In the genomic region with DNA sequence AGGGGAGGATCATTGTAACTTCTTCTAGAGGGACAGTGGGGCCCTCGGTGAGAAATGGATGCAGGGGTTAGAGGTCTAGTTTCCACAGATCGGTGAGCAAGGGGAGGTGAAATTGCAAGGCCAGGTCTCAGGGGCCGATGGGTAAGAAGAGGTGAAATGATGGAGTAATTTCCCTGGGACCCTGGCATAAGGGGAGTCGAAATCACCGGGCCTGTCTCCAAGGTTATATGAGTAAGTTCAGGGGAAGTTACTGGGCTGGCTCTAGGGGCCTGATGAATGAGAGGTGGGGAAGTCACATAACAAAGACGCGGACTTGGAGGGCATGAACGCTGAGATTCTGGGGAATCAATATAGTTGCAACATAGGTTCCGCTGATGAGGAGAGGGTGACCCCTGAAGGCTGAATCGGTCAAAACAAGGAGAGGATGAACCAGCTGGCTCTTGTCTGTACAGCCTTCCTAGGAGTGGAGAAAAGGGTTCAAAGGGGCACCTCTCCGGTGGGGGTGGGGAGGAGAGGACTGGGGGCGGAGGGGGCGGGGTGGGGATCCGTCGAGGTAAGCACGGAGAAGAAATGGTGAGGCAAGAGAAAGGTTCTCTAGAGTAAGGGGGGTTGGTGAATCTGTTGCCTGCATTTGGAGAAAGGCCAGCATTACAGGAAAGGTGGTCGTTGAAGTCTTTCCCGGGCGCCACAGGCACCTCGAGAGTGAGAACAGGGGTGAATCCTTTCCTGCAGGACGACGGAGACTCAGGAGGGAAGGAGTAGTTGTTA, we compare ENCODE assay signal across 8 mouse cellular contexts. TPM values are rescaled to one million over a fixed set of nuclear protein-coding genes. Genes with fewer than 3 reads are reported as not detected.
DNase-seq lines count a peak whose midpoint lies in the region; ATAC-seq and TF ChIP-seq lines count a peak whose summit lies in the region.

No protein-coding gene starts in this region.

- peak overlapping the region; percentile 84 for H3K27ac ChIP-seq in testis, adult 2 months (ENCODE audit: control insufficient read depth, insufficient read depth, low read depth, low read length)
- no peak overlapping the region for H3K27ac ChIP-seq in cerebellum, adult 2 months (ENCODE audit: insufficient read depth, low read length)
- peak overlapping the region; percentile 91 for H3K27ac ChIP-seq in forebrain, embryonic 16.5 days (ENCODE audit: low read length)
- H3K27ac ChIP-seq in intestine, postnatal 0 days (ENCODE audit: low read depth, low read length): peak overlapping the region; percentile 92
- peak overlapping the region; percentile 90 for H3K27ac ChIP-seq in neural tube, embryonic 13.5 days (replicated peaks)

- no peak for TF ChIP-seq CTCF in testis, adult 2 months (IDR thresholded peaks at IDR 0.05; ENCODE audit: control insufficient read depth, insufficient read depth, insufficient replicate concordance, low read depth, low read length)
- peak; percentile 38; the same call in 1 of the 2 replicates for TF ChIP-seq CTCF in cerebellum, adult 2 months (IDR thresholded peaks at IDR 0.05; ENCODE audit: borderline replicate concordance, insufficient read depth, low read depth, low read length)
- peak; percentile 73 for TF ChIP-seq CTCF in intestine, postnatal 0 days (IDR thresholded peaks at IDR 0.05; ENCODE audit: low read depth)
- peak; percentile 25; the same call in 1 of the 2 replicates for TF ChIP-seq CTCF in lung, adult 2 months (IDR thresholded peaks at IDR 0.05; ENCODE audit: insufficient read depth, low read length)

- WGBS in cerebellum, adult 2 months: 10% methylated on average over 22 of the region's 22 CpGs
- 10% methylated on average over 22 of the region's 22 CpGs for WGBS in forebrain, embryonic 16.5 days
- WGBS in intestine, postnatal 0 days: 7% methylated on average over 20 of the region's 22 CpGs
- WGBS in lung, adult 2 months: 8% methylated on average over 22 of the region's 22 CpGs
- WGBS in neural tube, embryonic 13.5 days: 7% methylated on average over 20 of the region's 22 CpGs

- peak; percentile 19 for ATAC-seq in forebrain, embryonic 16.5 days
- ATAC-seq in intestine, postnatal 0 days: peak; percentile 53
- ATAC-seq in neural tube, embryonic 13.5 days (ENCODE audit: low read depth): peak; percentile 52; the same call in 1 of the 2 replicates

- no peak for TF ChIP-seq POLR2A in testis, adult 2 months (IDR thresholded peaks at IDR 0.05; ENCODE audit: control insufficient read depth, low read depth, low read length)
- no peak for TF ChIP-seq POLR2A in cerebellum, adult 2 months (IDR thresholded peaks at IDR 0.05; ENCODE audit: borderline replicate concordance, insufficient read depth, low read length)
- no peak for TF ChIP-seq POLR2A in lung, adult 2 months (IDR thresholded peaks at IDR 0.05; ENCODE audit: borderline replicate concordance, extremely low read depth, low read depth, low read length)

- no peaks in the 10 kb centered on the region for H3K27me3 ChIP-seq in testis, adult 2 months (ENCODE audit: control insufficient read depth, insufficient read depth, low read length)
- no peaks in the 10 kb centered on the region for H3K27me3 ChIP-seq in cerebellum, adult 2 months (ENCODE audit: control insufficient read depth, insufficient read depth, low read length)
- H3K27me3 ChIP-seq in forebrain, embryonic 16.5 days (replicated peaks; ENCODE audit: control insufficient read depth, insufficient read depth, low read length): no peaks in the 10 kb centered on the region
- no peaks in the 10 kb centered on the region for H3K27me3 ChIP-seq in intestine, postnatal 0 days (replicated peaks; ENCODE audit: control insufficient read depth, insufficient read depth, low read length)
- no peaks in the 10 kb centered on the region for H3K27me3 ChIP-seq in neural tube, embryonic 13.5 days

- H3K4me2 ChIP-seq in forebrain, embryonic 16.5 days (ENCODE audit: low read length): peak overlapping the region; percentile 81
- H3K4me2 ChIP-seq in intestine, postnatal 0 days (replicated peaks; ENCODE audit: low read depth): peak overlapping the region; percentile 85
- H3K4me2 ChIP-seq in neural tube, embryonic 13.5 days: peak overlapping the region; percentile 73

- DNase-seq in testis, postnatal 14 days (ENCODE audit: low spot score): no peak
- peak; percentile 38 to 48 for DNase-seq in cerebellum, adult 2 months
- DNase-seq in lung, adult 2 months: peak; percentile 48
- no peak for DNase-seq in layer of hippocampus, adult 8-10 months (ENCODE audit: low spot score in 2 of 2)

- H3K9me3 ChIP-seq in forebrain, embryonic 16.5 days (ENCODE audit: control insufficient read depth, low read length): no peaks in the 10 kb centered on the region
- no peaks in the 10 kb centered on the region for H3K9me3 ChIP-seq in intestine, postnatal 0 days (ENCODE audit: control insufficient read depth)
- H3K9me3 ChIP-seq in neural tube, embryonic 13.5 days: no peaks in the 10 kb centered on the region

- H3K36me3 ChIP-seq in testis, adult 2 months (ENCODE audit: control insufficient read depth, insufficient read depth, low read length): no peaks in the 10 kb centered on the region
- no peaks in the 10 kb centered on the region for H3K36me3 ChIP-seq in forebrain, embryonic 16.5 days (ENCODE audit: control insufficient read depth, insufficient read depth)
- peaks cover 7% of the 10 kb centered on the region; the same call in 1 of the 2 replicates for H3K36me3 ChIP-seq in intestine, postnatal 0 days (ENCODE audit: control insufficient read depth, insufficient read depth)
- H3K36me3 ChIP-seq in neural tube, embryonic 13.5 days: peaks cover 7% of the 10 kb centered on the region; the same call in 1 of the 2 replicates

- H3K9ac ChIP-seq in forebrain, embryonic 16.5 days (replicated peaks; ENCODE audit: low read depth, low read length): peak overlapping the region; percentile 69
- peak overlapping the region; percentile 52; the same call in 1 of the 2 replicates for H3K9ac ChIP-seq in intestine, postnatal 0 days (ENCODE audit: low read depth, low read length)
- H3K9ac ChIP-seq in neural tube, embryonic 13.5 days: peak overlapping the region; percentile 68

- no peaks in the 10 kb centered on the region for H3K4me1 ChIP-seq in testis, adult 2 months (ENCODE audit: control insufficient read depth, insufficient read depth, low read length)
- no peaks in the 10 kb centered on the region for H3K4me1 ChIP-seq in cerebellum, adult 2 months (ENCODE audit: control insufficient read depth, insufficient read depth, low read length)
- peaks cover 13% of the 10 kb centered on the region for H3K4me1 ChIP-seq in forebrain, embryonic 16.5 days (replicated peaks; ENCODE audit: control insufficient read depth, insufficient read depth, low read length)
- no peaks in the 10 kb centered on the region for H3K4me1 ChIP-seq in intestine, postnatal 0 days (replicated peaks; ENCODE audit: control insufficient read depth, insufficient read depth, low read length)
- peaks cover 15% of the 10 kb centered on the region for H3K4me1 ChIP-seq in lung, adult 2 months (ENCODE audit: control insufficient read depth, insufficient read depth, low read length)
- peaks cover 19% of the 10 kb centered on the region for H3K4me1 ChIP-seq in neural tube, embryonic 13.5 days (replicated peaks)

- peak overlapping the region; percentile 91 for H3K4me3 ChIP-seq in testis, adult 2 months (ENCODE audit: control insufficient read depth, low read depth, low read length)
- peak overlapping the region; percentile 94 for H3K4me3 ChIP-seq in cerebellum, adult 2 months (replicated peaks; ENCODE audit: insufficient read depth, low read depth, low read length)
- peak overlapping the region; percentile 75 for H3K4me3 ChIP-seq in forebrain, embryonic 16.5 days (replicated peaks; ENCODE audit: low read length)
- H3K4me3 ChIP-seq in intestine, postnatal 0 days (ENCODE audit: low read depth, low read length): peak overlapping the region; percentile 61
- H3K4me3 ChIP-seq in lung, adult 2 months (replicated peaks; ENCODE audit: extremely low read depth, low read depth, low read length): peak overlapping the region; percentile 78
- peak overlapping the region; percentile 54 for H3K4me3 ChIP-seq in neural tube, embryonic 13.5 days

RNA-seq across cellular contexts. Expression of a gene that starts 1.0 kb away (rescaled TPM):
- polyA plus RNA-seq in testis, adult 2 months (2012; rRNA removed): 193 and 263 TPM in 2 replicates
- polyA plus RNA-seq in cerebellum, adult 2 months (2012; rRNA removed): 9.9 and 10.5 TPM in 2 replicates
- 13.2 and 13.4 TPM in 2 replicates for polyA plus RNA-seq in forebrain, embryonic 16.5 days (2015; fragmentation: Nextera tagmentation; extraction: Ambion mirVana)
- polyA plus RNA-seq in intestine, postnatal 0 days (2015; fragmentation: Nextera tagmentation; extraction: Ambion mirVana): 34.5 and 37.5 TPM in 2 replicates
- 14.3 and 22.8 TPM in 2 replicates for polyA plus RNA-seq in lung, adult 2 months (2012; rRNA removed)
- polyA plus RNA-seq in neural tube, embryonic 13.5 days (2015; fragmentation: Nextera tagmentation; extraction: Ambion mirVana): 13.7 and 17.2 TPM in 2 replicates
- total RNA-seq in layer of hippocampus, adult 8-10 months (2022): 10 to 100 TPM; 10.6 to 11.8 (median 11.7) TPM

RNA-seq across cellular contexts. Expression of a gene that starts 22.2 kb away (rescaled TPM):
- 108 and 112 TPM in 2 replicates for polyA plus RNA-seq in testis, adult 2 months (2012; rRNA removed)
- polyA plus RNA-seq in cerebellum, adult 2 months (2012; rRNA removed): 830 and 872 TPM in 2 replicates
- 409 and 411 TPM in 2 replicates for polyA plus RNA-seq in forebrain, embryonic 16.5 days (2015; fragmentation: Nextera tagmentation; extraction: Ambion mirVana)
- polyA plus RNA-seq in intestine, postnatal 0 days (2015; fragmentation: Nextera tagmentation; extraction: Ambion mirVana): 1,002 and 1,003 TPM in 2 replicates
- 60.7 and 113 TPM in 2 replicates for polyA plus RNA-seq in lung, adult 2 months (2012; rRNA removed)
- polyA plus RNA-seq in neural tube, embryonic 13.5 days (2015; fragmentation: Nextera tagmentation; extraction: Ambion mirVana): 484 and 500 TPM in 2 replicates
- total RNA-seq in layer of hippocampus, adult 8-10 months (2022): 100 to 1,000 TPM; 402 to 415 (median 406) TPM

RNA-seq across cellular contexts. Expression of a gene that starts 22.4 kb away (rescaled TPM):
- polyA plus RNA-seq in testis, adult 2 months (2012; rRNA removed): 122 and 128 TPM in 2 replicates
- 34.6 and 36.6 TPM in 2 replicates for polyA plus RNA-seq in cerebellum, adult 2 months (2012; rRNA removed)
- 67.0 and 71.0 TPM in 2 replicates for polyA plus RNA-seq in forebrain, embryonic 16.5 days (2015; fragmentation: Nextera tagmentation; extraction: Ambion mirVana)
- polyA plus RNA-seq in intestine, postnatal 0 days (2015; fragmentation: Nextera tagmentation; extraction: Ambion mirVana): 49.2 and 52.0 TPM in 2 replicates
- 61.5 and 62.1 TPM in 2 replicates for polyA plus RNA-seq in lung, adult 2 months (2012; rRNA removed)
- 70.9 and 72.9 TPM in 2 replicates for polyA plus RNA-seq in neural tube, embryonic 13.5 days (2015; fragmentation: Nextera tagmentation; extraction: Ambion mirVana)
- 10 to 100 TPM; 45.7 to 49.3 (median 47.9) TPM for total RNA-seq in layer of hippocampus, adult 8-10 months (2022)

RNA-seq across cellular contexts. Expression of a gene that starts 35.0 kb away (rescaled TPM):
- polyA plus RNA-seq in testis, adult 2 months (2012; rRNA removed): 31.6 and 32.2 TPM in 2 replicates
- polyA plus RNA-seq in cerebellum, adult 2 months (2012; rRNA removed): 61.8 TPM in 2 replicates
- polyA plus RNA-seq in forebrain, embryonic 16.5 days (2015; fragmentation: Nextera tagmentation; extraction: Ambion mirVana): 12.7 and 17.1 TPM in 2 replicates
- polyA plus RNA-seq in intestine, postnatal 0 days (2015; fragmentation: Nextera tagmentation; extraction: Ambion mirVana): 105 and 125 TPM in 2 replicates
- polyA plus RNA-seq in lung, adult 2 months (2012; rRNA removed): 24.5 and 31.7 TPM in 2 replicates
- 10.7 and 10.8 TPM in 2 replicates for polyA plus RNA-seq in neural tube, embryonic 13.5 days (2015; fragmentation: Nextera tagmentation; extraction: Ambion mirVana)
- total RNA-seq in layer of hippocampus, adult 8-10 months (2022): 100 to 1,000 TPM; 125 to 145 (median 136) TPM

Comparison
In these comparisons a context has a peak if more than half of its experiments do, and no peak if none do; other contexts are left out.
1. DNase-seq: peak in cerebellum, adult 2 months (2 of 2) and lung, adult 2 months (single experiment); none in testis, postnatal 14 days (single experiment) and layer of hippocampus, adult 8-10 months (0 of 2).
2. Peak in every context shown above with its lines, with median percentiles within 50 percentile points of each other: H3K4me3 ChIP-seq, ATAC-seq, H3K4me2 ChIP-seq and H3K9ac ChIP-seq.